Mouse (Mus musculus): ENCODE measurements at regions not wholly inside any gene's neighbourhood (a gene's known extent, or its start where the extent isn't known, plus 50 kb on each side); places are given as distances from the start of the nearest gene placed in this dataset.

- ATAC-seq (ENCODE audit: insufficient read depth, low FRiP score, low TSS enrichment) (no peak), DNase-seq (ENCODE audit: low spot score) (no peak)
- Histone ChIP-seq H3K9me3 (ENCODE audit: control insufficient read depth, low read length) (no peaks in the 10 kb centered on the region), H3K4me1 (ENCODE audit: control insufficient read depth, insufficient read depth, low read length) (no peaks in the 10 kb centered on the region), H3K4me2 (ENCODE audit: low read depth) (no peak overlapping the region), H3K9ac (ENCODE audit: low read length) (no peak overlapping the region), H3K27me3 (ENCODE audit: control insufficient read depth, insufficient read depth, low read length) (no peaks in the 10 kb centered on the region), H3K27ac (ENCODE audit: low read depth, low read length) (no peak overlapping the region), H3K36me3 (ENCODE audit: control insufficient read depth, insufficient read depth, low read length) (no peaks in the 10 kb centered on the region), H3K4me3 (ENCODE audit: low read depth, low read length) (no peak overlapping the region)
These were observed 636.0 kb downstream of the Sqor start for GRCm38 (mm10) chr2:123401064-123401463.

GRCm38 (mm10) chr2:123409075-123409474, 644.0 kb downstream of the Sqor start:
- Histone ChIP-seq H3K36me3 (ENCODE audit: control insufficient read depth, insufficient read depth, low read length) (no peaks in the 10 kb centered on the region), H3K9me3 (ENCODE audit: control insufficient read depth, low read length) (no peaks in the 10 kb centered on the region), H3K4me2 (ENCODE audit: low read depth) (no peak overlapping the region), H3K27me3 (ENCODE audit: control insufficient read depth, insufficient read depth, low read length) (no peaks in the 10 kb centered on the region), H3K4me3 (ENCODE audit: low read depth, low read length) (no peak overlapping the region), H3K27ac (ENCODE audit: low read depth, low read length) (no peak overlapping the region), H3K9ac (ENCODE audit: low read length) (no peak overlapping the region), H3K4me1 (ENCODE audit: control insufficient read depth, insufficient read depth, low read length) (no peaks in the 10 kb centered on the region)
- WGBS = 79% methylated on average over 3 of the region's 3 CpGs
- DNase-seq (ENCODE audit: low spot score) (no peak), ATAC-seq (ENCODE audit: insufficient read depth, low FRiP score, low TSS enrichment) (no peak)

- Histone ChIP-seq H3K27me3 (ENCODE audit: control insufficient read depth, insufficient read depth, low read length) (no peaks in the 10 kb centered on the region), H3K4me2 (ENCODE audit: low read depth) (no peak overlapping the region), H3K4me1 (ENCODE audit: control insufficient read depth, insufficient read depth, low read length) (no peaks in the 10 kb centered on the region), H3K9me3 (ENCODE audit: control insufficient read depth, low read length) (no peaks in the 10 kb centered on the region), H3K27ac (ENCODE audit: low read depth, low read length) (no peak overlapping the region), H3K4me3 (ENCODE audit: low read depth, low read length) (no peak overlapping the region), H3K36me3 (ENCODE audit: control insufficient read depth, insufficient read depth, low read length) (no peaks in the 10 kb centered on the region), H3K9ac (ENCODE audit: low read length) (no peak overlapping the region)
- no peak for ATAC-seq (ENCODE audit: insufficient read depth, low FRiP score, low TSS enrichment)
- 77% methylated on average over 5 of the region's 5 CpGs for WGBS
- no peak for DNase-seq (ENCODE audit: low spot score)
These were observed 631.6 kb upstream of the Sema6d start for GRCm38 (mm10) chr2:123458034-123458677.

GRCm38 (mm10) chr2:123473840-123474239, 615.9 kb upstream of the Sema6d start:
- DNase-seq (ENCODE audit: low spot score) = no peak
- no peaks in the 10 kb centered on the region for H3K9me3 ChIP-seq (ENCODE audit: control insufficient read depth, low read length)
- no peak overlapping the region for H3K4me2 ChIP-seq (ENCODE audit: low read depth)
- WGBS = 70% methylated on average over 2 of the region's 2 CpGs
- no peak for ATAC-seq (ENCODE audit: insufficient read depth, low FRiP score, low TSS enrichment)
- no peaks in the 10 kb centered on the region for H3K4me1 ChIP-seq (ENCODE audit: control insufficient read depth, insufficient read depth, low read length)
- H3K27me3 ChIP-seq (ENCODE audit: control insufficient read depth, insufficient read depth, low read length) = no peaks in the 10 kb centered on the region
- H3K9ac ChIP-seq (ENCODE audit: low read length) = no peak overlapping the region
- H3K4me3 ChIP-seq (ENCODE audit: low read depth, low read length) = no peak overlapping the region
- no peaks in the 10 kb centered on the region for H3K36me3 ChIP-seq (ENCODE audit: control insufficient read depth, insufficient read depth, low read length)
- no peak overlapping the region for H3K27ac ChIP-seq (ENCODE audit: low read depth, low read length)

- H3K4me1 ChIP-seq (ENCODE audit: control insufficient read depth, insufficient read depth, low read length) = no peaks in the 10 kb centered on the region
- no peak overlapping the region for H3K4me3 ChIP-seq (ENCODE audit: low read depth, low read length)
- H3K27me3 ChIP-seq (ENCODE audit: control insufficient read depth, insufficient read depth, low read length) = no peaks in the 10 kb centered on the region
- H3K9ac ChIP-seq (ENCODE audit: low read length) = no peak overlapping the region
- no peaks in the 10 kb centered on the region for H3K9me3 ChIP-seq (ENCODE audit: control insufficient read depth, low read length)
- no peak overlapping the region for H3K27ac ChIP-seq (ENCODE audit: low read depth, low read length)
- no peaks in the 10 kb centered on the region for H3K36me3 ChIP-seq (ENCODE audit: control insufficient read depth, insufficient read depth, low read length)
- 56% methylated on average over 1 of the region's 1 CpGs for WGBS
- DNase-seq (ENCODE audit: low spot score) (no peak), ATAC-seq (ENCODE audit: insufficient read depth, low FRiP score, low TSS enrichment) (no peak)
- H3K4me2 ChIP-seq (ENCODE audit: low read depth) = no peak overlapping the region
These were observed 603.1 kb upstream of the Sema6d start for GRCm38 (mm10) chr2:123486681-123487080.

- H3K9ac ChIP-seq (ENCODE audit: low read length) = no peak overlapping the region
- H3K4me2 ChIP-seq (ENCODE audit: low read depth) = no peak overlapping the region
- WGBS = 66% methylated on average over 1 of the region's 1 CpGs
- H3K9me3 ChIP-seq (ENCODE audit: control insufficient read depth, low read length) = no peaks in the 10 kb centered on the region
- no peak overlapping the region for H3K27ac ChIP-seq (ENCODE audit: low read depth, low read length)
- no peak for ATAC-seq (ENCODE audit: insufficient read depth, low FRiP score, low TSS enrichment)
- H3K4me1 ChIP-seq (ENCODE audit: control insufficient read depth, insufficient read depth, low read length) = no peaks in the 10 kb centered on the region
- no peak for DNase-seq (ENCODE audit: low spot score)
- H3K36me3 ChIP-seq (ENCODE audit: control insufficient read depth, insufficient read depth, low read length) = no peaks in the 10 kb centered on the region
- H3K4me3 ChIP-seq (ENCODE audit: low read depth, low read length) = no peak overlapping the region
- H3K27me3 ChIP-seq (ENCODE audit: control insufficient read depth, insufficient read depth, low read length) = no peaks in the 10 kb centered on the region
These were observed 583.6 kb upstream of the Sema6d start for GRCm38 (mm10) chr2:123506162-123506561.

GRCm38 (mm10) chr2:123507095-123507494, 582.7 kb upstream of the Sema6d start:
- H3K27ac ChIP-seq (ENCODE audit: low read depth, low read length) = no peak overlapping the region
- H3K4me3 ChIP-seq (ENCODE audit: low read depth, low read length) = no peak overlapping the region
- no peaks in the 10 kb centered on the region for H3K27me3 ChIP-seq (ENCODE audit: control insufficient read depth, insufficient read depth, low read length)
- no peak overlapping the region for H3K9ac ChIP-seq (ENCODE audit: low read length)
- H3K36me3 ChIP-seq (ENCODE audit: control insufficient read depth, insufficient read depth, low read length) = no peaks in the 10 kb centered on the region
- DNase-seq (ENCODE audit: low spot score) = no peak
- H3K9me3 ChIP-seq (ENCODE audit: control insufficient read depth, low read length) = no peaks in the 10 kb centered on the region
- H3K4me1 ChIP-seq (ENCODE audit: control insufficient read depth, insufficient read depth, low read length) = no peaks in the 10 kb centered on the region
- no peak overlapping the region for H3K4me2 ChIP-seq (ENCODE audit: low read depth)
- no peak for ATAC-seq (ENCODE audit: insufficient read depth, low FRiP score, low TSS enrichment)

- Histone ChIP-seq H3K9me3 (ENCODE audit: control insufficient read depth, low read length) (no peaks in the 10 kb centered on the region), H3K36me3 (ENCODE audit: control insufficient read depth, insufficient read depth, low read length) (no peaks in the 10 kb centered on the region), H3K4me2 (ENCODE audit: low read depth) (no peak overlapping the region), H3K27ac (ENCODE audit: low read depth, low read length) (no peak overlapping the region), H3K4me3 (ENCODE audit: low read depth, low read length) (no peak overlapping the region), H3K27me3 (ENCODE audit: control insufficient read depth, insufficient read depth, low read length) (no peaks in the 10 kb centered on the region), H3K4me1 (ENCODE audit: control insufficient read depth, insufficient read depth, low read length) (no peaks in the 10 kb centered on the region), H3K9ac (ENCODE audit: low read length) (no peak overlapping the region)
- DNase-seq (ENCODE audit: low spot score) (no peak), ATAC-seq (ENCODE audit: insufficient read depth, low FRiP score, low TSS enrichment) (no peak)
- WGBS = 82% methylated on average over 1 of the region's 1 CpGs
These were observed 560.9 kb upstream of the Sema6d start for GRCm38 (mm10) chr2:123528915-123529314.

- WGBS = 76% methylated on average over 9 of the region's 9 CpGs
- Histone ChIP-seq H3K4me1 (ENCODE audit: control insufficient read depth, insufficient read depth, low read length) (no peaks in the 10 kb centered on the region), H3K27ac (ENCODE audit: low read depth, low read length) (no peak overlapping the region), H3K9me3 (ENCODE audit: control insufficient read depth, low read length) (no peaks in the 10 kb centered on the region), H3K4me2 (ENCODE audit: low read depth) (no peak overlapping the region), H3K36me3 (ENCODE audit: control insufficient read depth, insufficient read depth, low read length) (no peaks in the 10 kb centered on the region), H3K9ac (ENCODE audit: low read length) (no peak overlapping the region), H3K27me3 (ENCODE audit: control insufficient read depth, insufficient read depth, low read length) (no peaks in the 10 kb centered on the region), H3K4me3 (ENCODE audit: low read depth, low read length) (no peak overlapping the region)
- DNase-seq (ENCODE audit: low spot score) (no peak), ATAC-seq (ENCODE audit: insufficient read depth, low FRiP score, low TSS enrichment) (no peak)
These were observed 556.6 kb upstream of the Sema6d start for GRCm38 (mm10) chr2:123532946-123533791.
